Mouse (Mus musculus) left cerebral cortex, postnatal 10 days (tissue): ENCODE results near the gene Sik3. TPM values are rescaled to one million over a fixed set of nuclear protein-coding genes. Genes with fewer than 3 reads are reported as not detected.
"Not testable (repeated sequence)": the region's sequence is repeated elsewhere in the genome, so short reads cannot be mapped to it uniquely, and the experiment has no call there.

Source experiments
- DNase-seq, 2 experiments: peaks; one replicate each; pipeline ENCODE4 v3.0.0; 2021 to 2022; ENCODE audit warnings: low spot score in 2 of 2, mixed read lengths in 1 of 2; ENCODE audit errors: extremely low spot score in 1 of 2
- intact Hi-C: fragments of 180-260 bp; cut with DNase I; formaldehyde crosslinking; loops from one replicate; pipeline ENCODE4 v1.15.1; 2025
- total RNA-seq, 2 experiments: library from RNA; stranded (reverse); gene quantifications; 2 replicates each; pipeline ENCODE4 v1.2.3; 2021

Gene Sik3
- total RNA-seq, 2 experiments from 2014 or later = 77.0 to 82.3 TPM

GRCm38 (mm10) chr9:46086826-46087225 lies 74.2 kb downstream of the Sik3 start:
- DNase-seq = no peak
- intact Hi-C loops = loop anchor here (10.0 kb wide), 1 partner anchor 72 kb away; the partner anchor contains the start of genes Pafah1b2 and Sik3

DNA sequence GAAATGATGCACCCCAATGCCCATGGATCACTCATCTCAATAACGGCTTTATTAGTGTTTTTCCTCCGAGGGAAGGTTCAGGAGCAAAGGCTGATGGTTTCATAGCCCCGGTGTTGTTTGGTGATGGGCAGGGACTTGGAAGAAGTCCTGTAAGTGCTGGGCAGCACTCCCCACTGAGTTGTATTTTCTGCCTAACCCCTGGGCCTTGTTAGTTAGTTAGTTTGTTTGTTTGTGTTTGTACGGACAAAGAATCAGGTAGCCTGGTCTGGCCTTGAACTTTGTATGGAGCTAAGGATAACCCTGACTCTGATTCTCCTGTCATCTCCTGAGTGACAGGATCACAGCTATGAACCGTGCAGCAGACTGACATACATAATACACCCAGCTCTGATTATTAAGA lies 74.8 kb downstream of the Sik3 start:
- intact Hi-C loops = loop anchor here (10.0 kb wide), 1 partner anchor 73 kb away; the partner anchor contains the start of genes Pafah1b2 and Sik3
- no peak for DNase-seq

DNA sequence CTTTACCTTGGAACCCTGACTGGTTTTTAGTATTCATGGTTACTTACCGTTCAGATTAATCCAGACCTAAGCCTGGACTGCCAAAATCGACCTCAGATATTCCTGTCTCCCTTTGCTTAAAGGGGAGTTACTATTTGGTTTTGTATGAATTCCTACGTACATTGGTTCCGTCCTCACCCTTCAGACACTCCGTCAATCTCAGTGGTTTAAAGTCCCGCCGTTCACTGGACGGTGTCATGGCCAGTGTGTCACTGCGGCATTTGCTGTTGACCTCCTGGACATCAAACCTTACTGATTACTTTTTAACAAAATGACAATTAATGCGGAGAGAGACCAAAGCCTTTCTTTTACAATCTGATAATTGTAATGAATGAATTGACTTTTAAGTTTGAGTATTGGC lies 76.1 kb downstream of the Sik3 start:
- intact Hi-C loops = loop anchor here (10.0 kb wide), 1 partner anchor 74 kb away; the partner anchor contains the start of genes Pafah1b2 and Sik3
- no peak for DNase-seq

GRCm38 (mm10) chr9:46090066-46090465 lies 77.4 kb downstream of the Sik3 start:
- intact Hi-C loops = loop anchor here (10.0 kb wide), 1 partner anchor 95 kb away; no protein-coding TSS in a partner anchor
- no peak for DNase-seq

- not testable (repeated sequence) for DNase-seq
- intact Hi-C loops = loop anchor here (10.0 kb wide), 1 partner anchor 94 kb away; no protein-coding TSS in a partner anchor
Measured at GRCm38 (mm10) chr9:46091157-46091556, 78.5 kb downstream of the Sik3 start.

DNA sequence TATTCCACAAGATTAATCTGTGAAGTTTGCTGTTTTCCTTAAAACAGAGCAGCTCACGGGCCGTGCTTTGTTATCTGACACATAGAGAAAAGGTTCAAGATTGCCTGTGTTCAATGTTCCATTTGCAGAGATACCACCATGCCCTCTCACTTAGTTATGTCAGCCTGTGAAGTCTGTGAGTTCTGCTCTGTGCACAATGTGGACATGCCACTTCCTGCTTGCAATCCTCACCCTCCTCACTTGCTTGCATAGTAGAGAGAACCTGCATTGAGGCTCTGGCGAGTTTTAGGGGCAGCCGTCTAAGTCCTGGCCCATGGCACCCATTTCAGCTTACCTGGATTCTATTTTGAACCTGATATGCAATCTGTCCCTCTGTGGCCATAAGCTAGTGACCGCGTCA lies 80.0 kb downstream of the Sik3 start:
- DNase-seq = no peak
- intact Hi-C loops = loop anchor here (10.0 kb wide), 1 partner anchor 92 kb away; no protein-coding TSS in a partner anchor

- DNase-seq = no peak
- intact Hi-C loops = loop anchor here (10.0 kb wide), 1 partner anchor 86 kb away; no protein-coding TSS in a partner anchor
Measured at GRCm38 (mm10) chr9:46098360-46098985, 85.9 kb downstream of the Sik3 start.

DNA sequence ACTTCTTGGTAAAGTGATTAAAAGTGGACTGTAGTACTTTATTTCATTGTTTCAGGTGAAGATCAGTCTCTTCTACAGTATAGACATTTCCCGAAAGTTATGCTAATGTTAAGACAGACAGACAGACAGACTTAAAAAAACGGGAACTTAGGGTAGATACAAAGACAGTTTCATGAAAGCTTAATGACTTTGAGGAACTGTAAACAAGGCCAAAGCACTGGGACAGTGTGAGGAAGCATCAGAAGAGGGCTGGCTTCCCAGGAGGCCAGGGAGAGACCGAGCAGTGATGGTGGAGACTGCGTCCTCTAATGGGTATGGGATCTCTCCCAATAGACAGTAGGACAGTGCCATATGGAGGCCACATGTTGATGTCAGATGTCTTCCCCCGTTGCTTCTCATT lies 86.5 kb downstream of the Sik3 start:
- no peak for DNase-seq
- intact Hi-C loops = loop anchor here (10.0 kb wide), 1 partner anchor 86 kb away; no protein-coding TSS in a partner anchor

DNA sequence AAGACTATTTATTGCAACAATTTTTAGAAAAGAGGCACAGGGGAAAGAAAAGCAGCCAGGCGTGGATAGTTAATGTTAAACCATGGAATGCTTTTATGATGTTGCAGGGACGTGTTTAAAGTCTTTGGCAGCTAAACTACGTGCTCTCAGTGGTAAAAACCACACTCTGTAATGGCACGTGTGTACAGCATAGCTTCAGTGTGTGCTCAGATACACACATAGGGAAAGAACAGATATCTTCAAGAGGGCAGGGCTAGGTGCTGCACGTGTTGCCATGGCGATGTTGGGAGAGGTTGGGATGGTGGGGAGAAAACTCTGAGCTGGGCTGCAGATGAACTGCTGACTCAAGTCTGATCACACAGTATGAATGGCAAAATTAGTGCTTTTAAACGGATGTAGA lies 90.5 kb downstream of the Sik3 start:
- intact Hi-C loops = no loop called here
- no peak for DNase-seq

DNA sequence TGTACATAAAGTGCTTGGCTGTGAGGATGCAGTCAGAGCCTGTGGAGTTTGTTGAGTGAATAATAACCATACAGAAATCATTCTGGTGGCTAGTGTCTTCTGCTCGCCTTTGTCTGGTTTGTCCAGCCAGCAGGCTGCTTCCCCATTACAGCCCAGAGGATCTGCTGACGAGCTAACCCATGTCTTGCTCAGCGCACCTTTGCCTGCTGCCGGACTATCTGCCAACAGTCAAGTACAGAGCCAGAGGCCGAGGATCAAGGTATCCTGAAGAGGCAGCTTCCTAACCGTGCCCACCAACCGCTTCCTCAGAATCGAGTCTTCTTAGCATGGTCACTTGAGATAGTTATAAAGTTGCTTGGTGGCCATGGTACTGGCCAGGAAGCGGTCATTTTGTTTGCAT lies 93.5 kb downstream of the Sik3 start:
- DNase-seq = no peak
- intact Hi-C loops = no loop called here

- intact Hi-C loops = no loop called here
- DNase-seq = no peak
Measured at GRCm38 (mm10) chr9:46110648-46111047, 98.0 kb downstream of the Sik3 start.

GRCm38 (mm10) chr9:46111334-46111733 lies 98.7 kb downstream of the Sik3 start:
- intact Hi-C loops = no loop called here
- no peak for DNase-seq

GRCm38 (mm10) chr9:46112246-46112645 lies 99.6 kb downstream of the Sik3 start:
- peak in 1 of 2 experiments; percentile 36 for DNase-seq
- intact Hi-C loops = no loop called here

- intact Hi-C loops = no loop called here
- DNase-seq = no peak
Measured at GRCm38 (mm10) chr9:46118844-46119385, 106.3 kb downstream of the Sik3 start.

DNA sequence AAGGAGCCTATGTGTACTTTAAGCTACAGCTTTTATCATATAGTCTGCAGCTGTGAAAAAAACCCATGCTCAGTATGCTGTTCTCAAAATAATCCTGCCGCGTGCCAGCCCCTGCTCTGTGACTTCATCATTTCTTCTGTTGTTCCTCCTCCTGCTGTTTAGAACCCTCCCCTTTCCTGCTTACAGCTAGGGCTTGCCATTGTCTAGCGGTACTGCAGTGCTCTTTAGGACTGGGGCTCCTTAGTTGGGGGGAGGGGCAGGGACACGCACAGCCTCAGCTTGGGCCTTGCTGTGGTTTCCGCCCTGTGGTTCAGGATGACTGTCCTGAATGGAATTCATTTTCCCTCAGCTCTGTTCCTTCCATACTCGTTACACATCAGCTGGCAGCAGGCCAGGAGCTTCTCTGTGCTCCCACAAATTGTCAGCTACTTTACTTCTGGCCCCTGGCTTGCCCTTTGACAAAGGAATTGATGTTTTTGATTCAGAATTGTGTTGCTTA lies 107.4 kb downstream of the Sik3 start:
- peak; percentile 31 to 87 for DNase-seq
- intact Hi-C loops = no loop called here

DNA sequence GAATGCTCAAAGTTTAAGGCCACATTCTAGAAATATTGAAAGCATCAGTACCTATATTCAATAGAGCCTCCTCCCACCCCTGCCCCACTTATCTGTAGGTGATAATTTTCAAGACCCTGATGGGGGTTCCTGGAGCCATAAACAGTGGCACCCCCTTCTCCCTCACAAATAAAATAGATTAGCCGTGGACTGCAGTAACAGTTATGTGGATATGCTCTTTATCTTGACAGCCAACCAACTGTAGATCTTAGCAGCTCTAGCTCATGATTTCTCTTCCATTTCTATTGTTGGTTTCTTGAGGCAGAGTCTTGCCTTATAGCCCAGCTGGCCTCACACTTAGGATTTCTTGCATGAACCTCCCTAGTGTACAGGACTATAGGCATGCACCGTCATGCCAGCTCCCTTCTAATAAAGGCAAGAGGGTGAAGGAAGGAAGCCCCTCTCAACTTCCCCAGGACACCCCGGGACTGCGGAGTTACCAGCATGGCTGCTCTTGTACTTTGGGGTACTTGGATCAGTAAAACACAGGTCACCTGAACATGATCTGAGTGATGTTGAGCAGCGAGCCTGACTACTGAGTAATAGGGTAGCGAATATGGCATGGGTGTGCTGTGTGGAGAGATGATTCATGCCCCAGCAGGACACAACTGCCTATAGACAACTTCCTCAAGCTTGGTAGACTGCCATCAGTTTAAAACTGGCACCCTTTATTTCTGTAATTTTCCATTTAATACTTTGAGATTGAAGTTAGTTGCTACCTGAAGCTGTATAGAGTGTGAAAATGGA lies 108.0 kb downstream of the Sik3 start:
- intact Hi-C loops = no loop called here

GRCm38 (mm10) chr9:46121486-46121885 lies 108.9 kb downstream of the Sik3 start:
- intact Hi-C loops = no loop called here
- DNase-seq = no peak

More for the DNA sequence above, 108.0 kb downstream of the Sik3 start:
- DNase-seq = no peak

GRCm38 (mm10) chr9:46122731-46123130 lies 110.1 kb downstream of the Sik3 start:
- intact Hi-C loops = no loop called here

GRCm38 (mm10) chr9:46126295-46126694 lies 113.7 kb downstream of the Sik3 start:
- intact Hi-C loops = no loop called here

More at GRCm38 (mm10) chr9:46122731-46123130, 110.1 kb downstream of the Sik3 start:
- no peak for DNase-seq

More at GRCm38 (mm10) chr9:46126295-46126694, 113.7 kb downstream of the Sik3 start:
- no peak for DNase-seq
